Mouse (Mus musculus) heart, embryonic 15.5 days (tissue): ENCODE results near the gene Clec16a. TPM values are rescaled to one million over a fixed set of nuclear protein-coding genes. Genes with fewer than 3 reads are reported as not detected.

Experiments used
- ATAC-seq: fragments of 200-750 bp; cut with Nextera tagmentation; replicated peaks from 2 replicates; pipeline ENCODE4 v1.8.0; 2017; ENCODE audit warnings: low read depth, moderate TSS enrichment; ENCODE audit not compliant: insufficient number of reproducible peaks, insufficient read depth, low FRiP score
- H3K27ac ChIP-seq: fragments of 300-500 bp; sonication (generic); 2 replicates; pipeline ENCODE4 v1.5.1; 2015; ENCODE audit warnings: mild to moderate bottlenecking, inconsistent platforms
- H3K27me3 ChIP-seq: fragments of 300-500 bp; sonication (generic); 2 replicates; pipeline ENCODE4 v1.6.1; 2015; ENCODE audit warnings: inconsistent platforms
- H3K36me3 ChIP-seq: fragments of 300-500 bp; sonication (generic); 2 replicates; pipeline ENCODE4 v1.6.1; 2015; ENCODE audit warnings: mild to moderate bottlenecking, inconsistent platforms
- H3K4me1 ChIP-seq: fragments of 300-500 bp; sonication (generic); replicated peaks from 2 replicates; pipeline ENCODE4 v1.6.1; 2015; ENCODE audit warnings: inconsistent platforms
- H3K4me2 ChIP-seq: fragments of 300-500 bp; sonication (generic); 2 replicates; pipeline ENCODE4 v1.6.1; 2015; ENCODE audit warnings: inconsistent platforms, mild to moderate bottlenecking, moderate library complexity
- H3K4me3 ChIP-seq: fragments of 300-500 bp; sonication (generic); 2 replicates; pipeline ENCODE4 v1.5.1; 2015; ENCODE audit warnings: mild to moderate bottlenecking, inconsistent platforms
- H3K9ac ChIP-seq: fragments of 300-500 bp; sonication (generic); 2 replicates; pipeline ENCODE4 v1.6.1; 2015; ENCODE audit warnings: mild to moderate bottlenecking, inconsistent platforms
- H3K9me3 ChIP-seq: fragments of 300-500 bp; sonication (generic); replicated peaks from 2 replicates; pipeline ENCODE4 v1.6.1; 2016; ENCODE audit warnings: inconsistent platforms
- WGBS: fragments of 180-500 bp; shearing (Covaris S2); methylation state at CpG from one replicate; pipeline ENCODE4 v1.1.7; 2015; ENCODE audit warnings: mixed read lengths; 5-methylcytosine and 5-hydroxymethylcytosine counted together
- polyA plus RNA-seq: library from polyadenylated mRNA; unstranded; fragments of >200 nt; fragmentation: Nextera tagmentation; extraction: Ambion mirVana; gene quantifications from 2 replicates; pipeline ENCODE4 v1.2.1, GENCODE M21; 2015

Clec16a gene
- polyA plus RNA-seq, 1 experiment from 2014 or later: 30.4 TPM

GRCm38 (mm10) chr16:10783451-10783850 is 238.3 kb downstream of the Clec16a start:
- no peaks in the 10 kb centered on the region for H3K9me3 ChIP-seq
- no peaks in the 10 kb centered on the region for H3K27me3 ChIP-seq
- H3K4me2 ChIP-seq: peak overlapping the region; percentile 97
- H3K4me3 ChIP-seq: peak overlapping the region; percentile 85
- H3K36me3 ChIP-seq: no peaks in the 10 kb centered on the region
- ATAC-seq: no peak
- peaks cover 68% of the 10 kb centered on the region for H3K4me1 ChIP-seq
- WGBS: 51% methylated on average over 8 of the region's 8 CpGs
- H3K9ac ChIP-seq: no peak overlapping the region
- peak overlapping the region; percentile 74; the same call in 1 of the 2 replicates for H3K27ac ChIP-seq

GRCm38 (mm10) chr16:10783883-10784792 is 239.0 kb downstream of the Clec16a start:
- Histone ChIP-seq H3K9ac (peak overlapping the region; percentile 77), H3K27me3 (no peaks in the 10 kb centered on the region), H3K36me3 (no peaks in the 10 kb centered on the region), H3K4me3 (peak overlapping the region; percentile 85), H3K4me2 (peak overlapping the region; percentile 97), H3K4me1 (peaks cover 69% of the 10 kb centered on the region), H3K9me3 (no peaks in the 10 kb centered on the region), H3K27ac (peak overlapping the region; percentile 99)
- peak; percentile 0; the same call in 1 of the 2 replicates for ATAC-seq
- WGBS: 2% methylated on average over 81 of the region's 81 CpGs

GRCm38 (mm10) chr16:10784793-10785370 is 239.7 kb downstream of the Clec16a start:
- H3K4me3 ChIP-seq: peak overlapping the region; percentile 85
- H3K4me1 ChIP-seq: peaks cover 69% of the 10 kb centered on the region
- peak; percentile 72 for ATAC-seq
- peak overlapping the region; percentile 99 for H3K27ac ChIP-seq
- no peaks in the 10 kb centered on the region; the same call in 1 of the 2 replicates for H3K27me3 ChIP-seq
- H3K4me2 ChIP-seq: peak overlapping the region; percentile 97
- WGBS: under 1% methylated on average over 55 of the region's 55 CpGs
- H3K9me3 ChIP-seq: no peaks in the 10 kb centered on the region
- H3K9ac ChIP-seq: peak overlapping the region; percentile 77
- no peaks in the 10 kb centered on the region for H3K36me3 ChIP-seq

GRCm38 (mm10) chr16:10785371-10786231 is 240.5 kb downstream of the Clec16a start, which contains the start of gene Socs1:
Gene Socs1 (minus strand): TSS chr16:10785536.
- H3K36me3 ChIP-seq: no peaks in the 10 kb centered on the region
- WGBS: under 1% methylated on average over 59 of the region's 59 CpGs
- H3K9ac ChIP-seq: peak within 1 kb of the TSS; percentile 77
- H3K9me3 ChIP-seq: no peaks in the 10 kb centered on the region
- peak within 1 kb of the TSS; percentile 97 for H3K4me2 ChIP-seq
- H3K27ac ChIP-seq: peak within 1 kb of the TSS; percentile 99
- peak within 1 kb of the TSS; percentile 85 for H3K4me3 ChIP-seq
- H3K27me3 ChIP-seq: no peaks in the 10 kb centered on the region; the same call in 1 of the 2 replicates
- H3K4me1 ChIP-seq: peaks cover 63% of the 10 kb centered on the region
- ATAC-seq: peak; percentile 84

- 3% methylated on average over 9 of the region's 9 CpGs for WGBS
- Histone ChIP-seq H3K4me2 (peak overlapping the region; percentile 97), H3K4me3 (peak overlapping the region; percentile 85), H3K9me3 (no peaks in the 10 kb centered on the region), H3K27ac (peak overlapping the region; percentile 99), H3K27me3 (no peaks in the 10 kb centered on the region; the same call in 1 of the 2 replicates), H3K4me1 (peaks cover 59% of the 10 kb centered on the region), H3K9ac (peak overlapping the region; percentile 77), H3K36me3 (no peaks in the 10 kb centered on the region)
- peak; percentile 16; the same call in 1 of the 2 replicates for ATAC-seq
Observed at GRCm38 (mm10) chr16:10786288-10786687, 241.1 kb downstream of the Clec16a start.

- ATAC-seq: no peak
- H3K36me3 ChIP-seq: no peaks in the 10 kb centered on the region
- no peaks in the 10 kb centered on the region; the same call in 1 of the 2 replicates for H3K27me3 ChIP-seq
- no peaks in the 10 kb centered on the region for H3K9me3 ChIP-seq
- H3K27ac ChIP-seq: peak overlapping the region; percentile 99
- WGBS: 40% methylated on average over 4 of the region's 4 CpGs
- H3K9ac ChIP-seq: no peak overlapping the region
- peaks cover 52% of the 10 kb centered on the region for H3K4me1 ChIP-seq
- peak overlapping the region; percentile 97 for H3K4me2 ChIP-seq
- no peak overlapping the region; the same call in 1 of the 2 replicates for H3K4me3 ChIP-seq
Observed at GRCm38 (mm10) chr16:10786782-10787547, 241.8 kb downstream of the Clec16a start.

GRCm38 (mm10) chr16:10787548-10788058 is 242.5 kb downstream of the Clec16a start:
- Histone ChIP-seq H3K9me3 (no peaks in the 10 kb centered on the region), H3K27me3 (no peaks in the 10 kb centered on the region; the same call in 1 of the 2 replicates), H3K4me1 (peaks cover 46% of the 10 kb centered on the region), H3K27ac (peak overlapping the region; percentile 99), H3K36me3 (no peaks in the 10 kb centered on the region), H3K4me2 (peak overlapping the region; percentile 17; the same call in 1 of the 2 replicates), H3K4me3 (no peak overlapping the region), H3K9ac (no peak overlapping the region)
- WGBS: 66% methylated on average over 7 of the region's 7 CpGs
- ATAC-seq: no peak

- H3K4me1 ChIP-seq: peaks cover 40% of the 10 kb centered on the region
- no peak within 1 kb of the TSS for H3K4me3 ChIP-seq
- H3K4me2 ChIP-seq: no peak within 1 kb of the TSS
- H3K9me3 ChIP-seq: no peaks in the 10 kb centered on the region
- H3K36me3 ChIP-seq: no peaks in the 10 kb centered on the region
- 56% methylated on average over 16 of the region's 16 CpGs for WGBS
- H3K27me3 ChIP-seq: no peaks in the 10 kb centered on the region; the same call in 1 of the 2 replicates
- H3K9ac ChIP-seq: no peak within 1 kb of the TSS
- H3K27ac ChIP-seq: no peak within 1 kb of the TSS; the same call in 1 of the 2 replicates
- no peak for ATAC-seq
Observed at GRCm38 (mm10) chr16:10788271-10788670, 243.1 kb downstream of the Clec16a start, which contains the start of gene Tnp2. Gene Tnp2 (minus strand): TSS chr16:10788660.

- Histone ChIP-seq H3K36me3 (no peaks in the 10 kb centered on the region), H3K9me3 (no peaks in the 10 kb centered on the region), H3K4me3 (no peak overlapping the region), H3K4me1 (peaks cover 35% of the 10 kb centered on the region), H3K27me3 (no peaks in the 10 kb centered on the region; the same call in 1 of the 2 replicates), H3K27ac (no peak overlapping the region), H3K4me2 (no peak overlapping the region), H3K9ac (no peak overlapping the region)
- WGBS: 65% methylated on average over 4 of the region's 4 CpGs
- ATAC-seq: no peak
Observed at GRCm38 (mm10) chr16:10788866-10789265, 243.7 kb downstream of the Clec16a start.

GRCm38 (mm10) chr16:10790702-10791101 is 245.6 kb downstream of the Clec16a start, which contains the start of gene Prm3:
Gene Prm3 (minus strand): TSS chr16:10790914.
- H3K4me2 ChIP-seq: no peak within 1 kb of the TSS
- H3K27me3 ChIP-seq: peaks cover 13% of the 10 kb centered on the region
- 65% methylated on average over 9 of the region's 9 CpGs for WGBS
- H3K4me3 ChIP-seq: no peak within 1 kb of the TSS
- no peaks in the 10 kb centered on the region for H3K9me3 ChIP-seq
- H3K9ac ChIP-seq: no peak within 1 kb of the TSS
- no peak within 1 kb of the TSS for H3K27ac ChIP-seq
- no peaks in the 10 kb centered on the region for H3K36me3 ChIP-seq
- no peak for ATAC-seq
- H3K4me1 ChIP-seq: peaks cover 26% of the 10 kb centered on the region
